Mouse (Mus musculus) kidney, postnatal 25 days (tissue): ENCODE results near the gene Xcl1.
"Not testable (repeated sequence)": the region's sequence is repeated elsewhere in the genome, so short reads cannot be mapped to it uniquely, and the experiment has no call there.

Experiments
- DNase-seq, 2 experiments: peaks; one replicate each; pipeline ENCODE4 v3.0.0; 2021; ENCODE audit warnings: mixed read lengths in 2 of 2

Xcl1 gene

DNA sequence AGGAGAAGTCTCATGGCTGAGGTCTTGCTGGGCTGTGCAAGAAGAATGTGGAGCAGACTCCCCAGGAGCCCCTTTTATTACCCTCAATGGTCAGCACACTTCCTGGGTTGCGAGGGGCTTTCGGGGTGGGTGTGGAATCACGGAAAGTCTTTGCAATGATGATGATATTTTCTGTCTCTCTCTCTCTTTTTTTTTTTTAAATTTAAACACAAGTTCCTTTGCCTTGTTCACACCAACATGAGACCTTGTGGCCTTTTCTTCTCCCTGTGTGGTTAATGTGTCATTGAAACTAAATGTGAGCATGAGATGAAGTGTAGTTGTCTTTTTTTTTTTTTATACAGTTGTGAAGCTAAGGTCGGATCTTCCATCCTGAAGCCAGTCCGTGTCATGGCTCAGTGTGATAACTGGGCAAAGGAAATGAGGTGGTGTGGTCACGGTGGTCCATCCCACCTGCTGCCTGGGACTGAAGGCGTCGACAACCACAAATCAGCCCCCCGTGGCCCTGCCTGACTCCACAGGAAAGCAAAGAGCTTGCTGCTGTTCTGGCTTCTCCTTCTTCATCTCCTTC lies at the start of gene Xcl1:
TSS of gene Xcl1 (minus strand) at position 51 of the 568 bp plus-strand sequence.
- no peak for DNase-seq

DNA sequence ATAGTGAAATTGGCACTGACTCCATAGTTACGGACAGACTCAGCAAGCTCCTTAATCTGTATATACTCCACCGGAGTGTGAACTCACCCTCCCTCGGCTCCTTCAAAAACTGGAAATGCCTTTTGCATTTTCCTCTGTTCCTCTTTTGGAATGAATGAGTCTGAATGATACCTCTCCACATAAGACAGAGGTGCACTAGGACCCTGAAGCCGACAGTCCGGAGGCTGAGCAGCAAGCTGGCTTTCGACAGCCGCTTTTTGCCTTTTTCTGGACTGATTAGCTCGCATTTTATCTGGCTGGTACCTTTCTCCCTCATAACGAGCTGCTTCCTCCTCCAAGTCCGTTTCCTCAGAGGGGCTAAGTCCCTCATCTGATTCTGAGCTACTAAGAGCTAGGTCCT lies 49.4 kb upstream of the Xcl1 start:
- DNase-seq: not testable (repeated sequence)

DNA sequence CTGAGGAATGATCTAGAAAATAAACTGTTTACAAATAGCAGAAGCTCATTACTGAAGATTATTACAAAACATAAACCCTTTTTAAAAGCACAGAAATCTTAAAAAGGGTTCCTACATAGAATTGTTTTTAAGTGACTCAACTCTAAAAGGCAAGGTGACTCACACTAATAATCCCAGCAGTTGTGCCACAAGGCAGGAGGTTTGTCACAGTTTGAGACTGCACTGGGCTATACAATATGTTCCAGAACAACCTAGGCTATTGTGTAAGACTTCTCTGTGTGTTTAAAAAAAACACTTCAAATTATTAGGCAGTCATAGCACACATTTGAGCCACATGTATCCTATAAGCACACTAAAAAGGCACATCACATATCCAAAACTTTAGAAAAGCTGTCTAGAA lies 42.0 kb upstream of the Xcl1 start:
- no peak for DNase-seq

DNA sequence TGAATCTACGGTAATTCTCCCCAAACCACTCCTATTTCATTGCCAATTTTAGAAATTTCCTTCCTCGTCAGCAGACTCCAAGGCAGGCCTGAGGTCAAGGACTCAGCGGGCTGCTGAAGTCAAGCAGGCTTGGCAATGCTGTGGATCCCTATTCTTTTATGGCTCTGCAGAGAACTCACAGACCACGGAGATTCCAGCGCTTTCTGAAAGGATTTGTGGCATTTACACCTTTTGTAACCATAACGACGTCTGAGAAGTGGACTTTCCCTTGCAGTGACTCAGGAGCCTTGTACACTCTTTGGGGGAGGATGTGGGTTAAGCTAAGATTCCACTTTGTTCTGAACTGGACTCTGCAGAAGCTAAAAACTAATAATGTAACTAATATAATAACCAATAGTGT lies 40.4 kb upstream of the Xcl1 start:
- DNase-seq: no peak

DNA sequence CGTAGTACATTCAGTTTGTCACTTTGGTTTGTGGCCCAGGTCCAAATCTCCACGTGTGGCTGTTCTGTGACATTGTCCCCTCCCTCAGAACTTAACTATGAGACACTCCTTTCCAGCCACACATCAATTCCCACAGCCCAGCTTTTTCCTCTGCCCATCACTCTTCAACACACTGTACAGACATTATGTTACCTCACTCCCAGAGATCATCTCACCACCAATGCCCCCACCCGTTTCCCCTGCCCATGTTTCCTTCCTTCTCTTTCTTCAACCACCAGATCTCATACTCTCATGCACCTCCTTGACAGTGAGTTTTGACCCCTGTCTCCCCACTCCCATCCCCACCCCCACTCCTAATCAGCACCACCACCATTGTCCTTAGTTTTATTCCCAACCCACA lies 39.9 kb upstream of the Xcl1 start:
- no peak for DNase-seq

DNA sequence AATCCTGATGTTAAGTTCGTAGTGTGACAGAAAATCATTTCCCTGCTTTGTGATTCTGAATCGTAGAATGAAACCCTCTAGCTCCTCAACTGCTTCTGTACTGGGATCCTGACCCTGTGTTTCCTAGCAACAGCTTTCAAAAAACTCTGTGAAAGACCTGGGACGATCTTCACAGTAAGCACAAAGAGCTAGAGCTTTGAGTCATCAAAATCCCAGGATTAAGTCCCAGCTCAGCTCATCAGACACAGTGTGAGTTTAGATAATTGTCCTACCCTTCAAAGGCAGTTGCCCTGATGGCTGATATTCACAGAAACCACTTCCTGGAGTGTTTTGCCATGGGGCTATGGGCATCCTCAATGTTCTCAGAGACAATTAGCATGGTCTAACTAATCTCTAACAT lies 38.5 kb upstream of the Xcl1 start:
- no peak for DNase-seq

DNA sequence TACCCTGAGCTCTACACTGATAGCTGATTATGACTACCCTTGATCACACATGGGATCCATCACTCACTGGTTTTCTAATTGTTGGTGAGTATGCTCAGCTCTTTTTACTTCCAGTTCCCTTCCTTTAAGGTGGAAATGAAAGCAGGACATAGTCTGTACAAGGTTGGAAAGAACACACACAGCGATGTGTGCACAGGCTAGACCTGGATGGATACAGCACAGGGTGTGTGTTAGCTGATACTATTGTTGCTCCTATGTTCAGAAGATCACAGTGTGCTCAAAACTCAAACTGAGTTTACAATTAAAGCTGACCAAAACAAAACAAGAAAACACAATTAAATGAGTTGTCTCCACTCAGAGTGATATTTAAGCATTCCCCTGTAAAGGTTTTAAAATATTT lies 38.0 kb upstream of the Xcl1 start:
- no peak for DNase-seq

DNA sequence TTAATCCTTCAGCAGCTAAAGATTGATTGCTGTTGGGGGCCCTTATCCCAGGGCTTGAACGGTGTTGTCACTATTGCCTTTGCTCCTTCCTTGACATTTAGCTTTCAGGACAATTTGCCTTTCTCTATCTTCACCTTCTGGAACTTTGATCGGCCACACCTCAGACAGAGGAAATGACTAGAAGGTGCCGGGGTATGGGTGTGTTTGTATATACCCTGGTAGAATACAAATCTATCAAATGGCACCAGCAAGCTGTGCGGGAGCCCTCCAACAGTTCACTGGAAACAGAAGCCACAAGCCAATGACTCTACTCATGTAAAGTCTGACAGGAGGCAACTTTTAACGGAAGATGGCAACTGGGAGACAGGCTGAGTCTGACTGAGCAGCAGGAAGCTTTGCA lies 37.4 kb upstream of the Xcl1 start:
- no peak for DNase-seq

DNA sequence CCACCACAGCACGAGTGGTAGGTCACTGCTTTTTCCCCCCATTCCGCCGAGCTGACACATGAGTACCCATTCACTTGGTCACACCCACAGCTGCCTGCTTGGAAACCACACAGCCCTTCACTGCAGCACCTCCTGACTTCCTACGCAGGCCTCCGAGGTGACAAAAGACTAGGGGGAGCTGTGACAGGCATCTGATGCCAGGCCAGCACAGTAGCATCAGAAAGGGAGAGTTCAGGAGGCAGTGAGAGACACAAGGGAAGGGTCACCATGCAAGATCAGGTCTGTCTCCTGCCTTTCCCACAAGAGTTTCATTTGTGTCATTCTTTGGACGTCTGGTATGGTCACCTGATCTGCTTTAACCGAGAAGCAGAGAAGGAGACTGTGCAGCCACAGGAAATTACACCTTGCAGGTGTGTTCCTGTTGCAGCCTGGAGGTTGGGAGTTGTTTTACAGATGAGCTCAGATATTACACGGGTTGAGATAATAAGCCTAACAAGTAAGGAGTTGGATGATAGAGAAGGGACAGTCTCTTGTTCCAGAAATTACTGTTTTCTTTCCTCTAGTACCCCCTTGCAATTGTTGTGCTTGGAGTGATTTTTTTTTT lies 30.9 kb upstream of the Xcl1 start:
- no peak for DNase-seq

DNA sequence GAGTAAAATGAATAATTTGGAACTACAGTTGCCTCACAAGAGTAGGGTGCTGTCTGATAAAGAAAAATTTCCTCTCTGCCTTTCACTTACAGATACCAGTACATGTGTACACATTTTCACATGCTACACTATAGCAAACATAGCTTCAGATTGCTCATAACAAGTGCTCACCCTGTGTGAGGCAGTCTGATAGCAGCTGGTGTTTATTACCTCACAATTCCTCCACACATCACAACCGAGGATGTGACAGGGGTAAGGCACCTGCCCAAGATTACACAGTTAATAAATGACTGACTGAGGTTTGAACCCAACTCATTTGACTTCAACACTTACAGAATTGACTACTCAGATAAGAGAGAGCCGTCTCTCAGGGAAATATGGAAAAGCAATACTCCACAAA lies 25.3 kb upstream of the Xcl1 start:
- DNase-seq: no peak

DNA sequence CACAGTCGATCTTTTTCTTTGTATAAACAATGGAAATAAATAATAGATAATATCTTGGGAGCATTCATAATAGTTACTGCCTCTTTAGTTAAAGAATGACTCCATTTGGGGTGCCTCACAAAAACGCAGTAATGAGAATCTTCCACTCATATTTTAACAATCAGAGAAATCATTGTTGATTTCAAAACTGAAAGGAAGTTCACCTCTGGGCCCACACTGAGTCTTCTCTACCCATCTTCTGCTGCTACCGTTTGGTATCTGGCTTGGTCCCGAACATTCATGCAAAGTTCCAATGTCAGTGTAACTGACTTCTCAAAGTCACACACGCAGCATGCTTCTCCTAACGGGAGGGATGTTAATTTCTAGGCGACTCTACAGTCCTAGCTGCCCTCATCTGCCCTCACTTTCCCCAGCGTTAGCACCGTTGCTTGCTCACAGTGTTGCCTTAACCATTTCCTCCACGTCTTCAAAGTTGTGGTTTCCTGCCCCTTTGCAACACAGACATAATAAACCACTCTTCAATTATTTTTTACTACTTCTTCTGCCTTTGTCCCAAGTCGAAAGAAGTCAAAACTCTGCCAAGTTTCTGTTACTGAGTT lies 24.6 kb upstream of the Xcl1 start:
- DNase-seq: no peak

DNA sequence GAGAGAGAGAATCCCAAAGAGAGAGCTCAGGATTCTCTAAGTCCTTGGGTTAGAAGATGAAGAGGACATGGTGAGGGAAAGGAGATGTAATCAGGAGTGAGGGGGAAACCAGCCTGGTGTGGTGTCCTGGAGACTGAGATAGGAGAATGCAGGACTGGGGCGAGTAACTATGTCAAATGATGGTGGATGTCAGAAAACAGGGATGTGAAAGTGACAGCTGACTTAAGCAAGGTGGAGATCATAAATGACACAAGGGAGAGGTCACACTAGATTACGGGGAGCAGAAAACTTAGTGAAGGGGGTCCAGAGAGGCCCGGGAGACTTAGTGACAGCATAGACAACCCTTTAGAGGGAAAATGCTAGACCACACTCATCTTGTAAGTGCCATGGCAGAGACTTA lies 23.8 kb upstream of the Xcl1 start:
- no peak for DNase-seq

DNA sequence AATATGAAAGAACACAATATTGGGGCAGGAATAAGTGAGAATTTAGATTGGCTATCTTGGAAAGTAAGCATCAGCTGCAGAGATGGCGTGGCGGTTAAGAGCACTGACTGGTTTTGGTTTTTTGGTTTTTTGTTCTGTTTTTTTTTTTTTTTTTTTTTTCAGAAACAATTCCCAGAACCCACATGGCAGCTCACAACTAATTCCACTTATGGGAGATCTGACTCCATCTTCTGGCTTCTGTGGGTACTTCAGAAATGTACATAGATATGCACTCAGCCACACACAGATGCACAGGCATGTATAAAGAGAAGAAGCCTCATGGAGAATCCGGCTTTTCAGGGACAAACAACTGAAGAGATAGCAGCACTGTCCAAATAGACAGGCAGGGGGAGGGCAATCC lies 22.6 kb upstream of the Xcl1 start:
- DNase-seq: no peak

DNA sequence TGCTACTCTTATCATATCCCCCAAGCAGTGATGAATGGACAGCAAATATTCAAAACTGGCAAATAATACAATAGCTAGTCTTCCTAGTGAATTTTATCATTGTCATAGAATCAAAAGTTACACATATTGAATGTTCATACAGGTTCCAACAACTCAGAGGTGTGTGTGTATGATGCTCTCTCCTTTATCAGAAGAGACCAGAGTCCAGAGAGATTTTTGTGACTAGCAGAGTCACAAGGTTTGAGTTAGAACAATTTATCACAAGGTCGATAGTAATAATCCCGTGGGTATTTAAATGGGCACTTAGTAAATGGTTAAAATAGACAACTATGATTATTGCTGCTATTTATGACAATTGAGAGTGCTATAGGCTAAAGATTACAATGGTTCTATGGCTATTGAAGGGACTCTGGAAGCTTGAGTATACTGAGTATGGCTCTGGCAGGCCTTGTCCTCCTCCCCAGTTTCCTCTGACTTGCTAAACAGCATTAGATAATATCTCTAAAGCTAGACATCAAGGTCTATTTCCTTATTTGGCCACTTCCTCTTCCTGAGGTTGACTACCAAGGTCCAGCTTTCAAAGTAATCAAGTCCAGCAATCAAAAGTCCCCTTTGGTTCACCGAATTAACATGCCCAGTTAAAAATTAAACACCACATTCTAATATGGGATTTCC lies 21.5 kb upstream of the Xcl1 start:
- DNase-seq: no peak

DNA sequence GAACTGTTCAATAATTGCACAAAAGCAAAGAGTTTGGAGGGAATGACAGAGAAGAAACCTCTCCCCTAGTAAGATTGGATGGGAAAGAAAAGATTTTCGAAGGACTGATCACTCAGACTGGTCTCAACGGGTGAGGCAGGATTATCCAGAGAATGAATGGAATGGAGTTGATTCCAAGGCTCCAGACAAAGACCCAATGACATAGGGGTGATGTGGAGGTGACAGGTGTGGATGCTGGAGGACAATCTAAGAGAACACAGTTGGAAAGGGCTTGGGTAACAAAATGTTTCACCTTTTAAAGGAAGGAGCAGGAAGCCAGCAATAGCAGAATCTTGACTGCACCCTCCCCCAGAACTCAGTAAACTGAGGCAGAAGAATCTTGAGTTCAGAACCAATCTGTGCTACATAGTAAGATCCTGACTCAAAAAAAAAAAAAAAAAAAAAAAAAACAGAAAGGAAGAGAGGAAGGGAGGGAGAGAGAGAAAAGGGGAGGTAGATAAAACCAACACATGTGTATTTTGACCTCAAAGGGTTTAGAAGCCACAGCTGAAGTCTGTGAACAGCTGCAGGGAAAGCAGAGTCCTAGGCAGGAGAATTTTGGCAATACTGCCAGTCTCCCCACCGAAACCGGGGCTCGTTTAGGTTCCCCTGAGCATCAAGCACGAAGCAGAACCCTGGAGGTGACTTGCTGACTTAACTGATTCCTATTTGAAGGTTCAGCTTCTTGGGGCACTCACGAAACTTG lies 20.3 kb upstream of the Xcl1 start:
- DNase-seq: no peak

DNA sequence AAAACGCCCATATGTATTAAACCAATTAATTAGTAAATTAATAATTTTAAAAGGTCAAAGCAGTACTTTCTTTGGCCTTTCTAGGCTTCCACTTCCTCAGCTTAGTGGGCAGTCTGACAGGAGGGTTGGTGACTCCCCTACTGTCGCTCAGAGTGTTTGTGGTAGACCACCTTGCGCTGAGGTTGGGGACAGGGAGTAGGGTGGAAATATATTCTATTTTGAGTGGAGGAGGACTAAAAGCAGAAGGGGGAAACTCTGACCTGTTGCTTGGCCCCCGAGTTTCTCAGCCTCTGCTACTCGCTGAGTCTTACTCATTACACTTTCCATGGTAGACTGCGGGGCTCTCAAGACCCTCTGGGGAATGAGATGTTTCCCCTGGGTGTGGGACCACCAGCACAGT lies 18.2 kb upstream of the Xcl1 start:
- no peak for DNase-seq

DNA sequence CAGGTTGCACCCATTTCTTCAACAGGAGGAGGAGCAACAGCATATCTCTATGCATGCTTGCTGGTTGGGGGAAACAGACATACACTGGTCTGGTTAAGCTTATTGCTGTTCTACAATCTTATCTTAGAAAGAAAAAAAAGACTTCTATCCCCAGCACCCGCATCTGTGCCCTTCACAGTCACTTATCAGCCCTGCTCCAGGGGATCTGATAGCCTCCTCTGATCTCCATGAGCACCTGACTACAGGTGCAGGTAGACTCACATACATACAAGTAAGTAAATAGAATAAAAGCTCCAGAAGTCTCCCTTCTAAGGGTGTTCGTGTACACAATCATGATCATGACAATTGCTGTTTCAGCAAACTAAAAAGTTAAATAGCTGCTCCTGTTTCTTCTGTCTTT lies 733 bp upstream of the Xcl1 start:
- no peak for DNase-seq

DNA sequence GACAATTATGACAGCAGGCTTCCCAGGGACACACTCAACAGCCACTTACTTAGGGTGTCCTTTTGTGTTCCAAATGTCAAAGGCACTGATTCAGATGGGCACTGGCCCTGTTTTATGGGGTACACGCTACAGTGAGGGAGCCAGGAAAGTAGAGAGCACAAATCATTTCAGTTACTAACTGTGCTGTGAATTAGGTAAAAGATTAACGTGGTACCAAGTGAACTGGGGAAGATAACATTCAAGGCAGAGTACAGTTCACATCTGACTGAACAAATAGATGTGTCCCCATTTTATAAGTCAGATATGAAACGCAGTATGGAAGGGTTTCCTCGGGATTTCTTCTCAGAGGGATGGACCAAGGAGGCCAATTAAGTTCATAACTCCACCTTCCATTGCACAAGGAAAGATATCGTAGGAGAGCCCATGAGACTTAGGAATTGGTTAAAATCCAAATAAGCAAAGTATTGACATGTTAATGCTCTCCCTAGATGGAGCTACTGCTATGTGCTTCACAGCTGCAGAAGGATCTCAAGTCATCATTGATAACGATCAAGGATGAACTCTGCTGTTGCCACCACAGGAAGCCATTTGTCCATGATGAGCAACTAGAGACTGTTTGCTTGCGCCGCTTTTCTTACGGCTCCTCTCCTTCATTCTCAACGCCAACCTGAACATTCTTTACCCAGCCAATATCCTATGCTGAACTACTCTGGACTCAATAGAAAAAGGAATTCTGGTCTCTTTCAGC lies 1.7 kb downstream of the Xcl1 start:
- no peak for DNase-seq

DNA sequence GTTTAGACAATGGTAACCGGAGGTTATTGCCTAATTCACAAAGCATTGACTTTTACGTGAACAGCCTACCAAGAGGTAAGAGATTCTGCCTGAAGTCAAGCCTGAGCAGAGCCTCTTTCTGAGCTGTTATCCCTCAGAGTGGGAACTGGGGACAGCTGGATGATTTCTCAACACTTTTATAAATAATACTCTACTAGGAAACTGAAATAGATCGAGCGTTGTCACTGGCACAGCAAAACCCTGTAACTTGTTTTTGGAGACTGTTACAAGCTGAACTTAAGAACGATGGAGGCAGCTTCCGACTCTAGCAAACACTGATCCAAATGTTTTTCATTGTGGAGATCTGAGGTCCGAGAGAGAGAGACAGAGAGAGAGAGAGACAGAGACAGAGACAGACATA lies 4.2 kb downstream of the Xcl1 start:
- no peak for DNase-seq

DNA sequence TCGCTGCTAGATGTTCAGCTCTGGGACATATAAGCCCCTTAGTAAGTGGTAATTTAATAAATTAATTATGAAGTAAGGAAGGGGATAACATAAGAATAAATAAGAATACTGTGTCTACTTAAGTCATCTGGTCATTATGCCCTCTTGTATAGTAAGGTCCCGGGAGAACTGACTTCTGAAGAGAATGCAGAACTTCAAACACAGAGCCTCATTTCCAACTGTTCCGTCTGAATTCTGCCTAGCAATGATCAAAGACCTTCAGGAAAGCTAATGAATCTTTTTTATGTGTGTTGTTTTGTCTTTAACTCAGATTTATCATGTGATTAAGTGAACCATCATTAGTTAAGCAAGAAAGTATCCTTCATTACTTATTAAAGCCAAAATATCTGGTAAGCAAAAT lies 5.3 kb downstream of the Xcl1 start:
- no peak for DNase-seq

DNA sequence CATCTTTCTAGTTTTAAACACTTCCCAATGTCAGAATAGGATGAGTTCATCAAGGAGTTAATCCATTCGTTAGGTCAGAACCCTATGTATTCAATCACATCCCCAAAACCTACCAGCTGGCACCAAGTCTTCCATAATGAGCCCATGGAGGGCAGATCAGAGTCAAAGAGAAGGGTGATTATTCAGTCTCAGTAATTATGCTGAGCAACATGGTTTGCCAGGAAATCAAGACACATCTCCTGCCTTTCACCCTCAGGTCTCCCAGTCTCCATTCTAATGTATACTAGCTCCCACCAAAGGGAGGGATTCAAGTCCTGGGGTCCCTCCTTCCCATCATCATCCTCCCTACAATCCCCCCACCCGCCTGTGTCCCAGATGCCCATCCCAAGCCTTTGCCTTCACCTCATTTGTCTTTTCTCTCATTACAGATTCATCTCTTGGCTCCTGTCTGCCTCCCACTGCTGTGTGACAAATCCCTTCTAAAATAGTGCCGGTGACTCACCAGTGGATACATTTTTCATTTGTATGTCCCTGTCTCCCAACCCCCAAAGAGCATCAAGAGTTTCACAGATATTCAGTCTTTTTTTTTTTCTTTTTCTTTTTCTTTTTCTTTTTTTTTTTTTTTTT lies 8.7 kb downstream of the Xcl1 start:
- no peak for DNase-seq

DNA sequence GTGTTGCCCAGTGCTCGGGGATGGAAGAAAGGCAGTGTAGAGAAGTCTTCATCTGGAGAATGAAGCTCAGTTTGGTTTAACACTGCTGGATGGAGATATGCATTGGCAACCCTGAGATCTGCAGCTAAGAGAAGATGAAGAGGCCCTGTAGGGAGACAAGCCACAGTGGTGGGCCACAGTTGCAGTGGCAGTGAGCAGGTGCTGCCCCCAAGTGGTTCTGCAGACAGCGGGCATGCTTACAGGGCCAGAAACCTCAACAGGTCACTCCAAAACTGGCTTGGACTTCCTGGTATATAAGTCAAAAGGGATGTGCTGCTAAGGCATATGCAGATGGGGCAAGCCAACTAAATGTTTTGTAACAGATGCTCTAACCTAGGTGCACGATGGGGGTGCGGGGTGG lies 30.3 kb downstream of the Xcl1 start:
- peak; percentile 75 to 78 for DNase-seq
